Mouse (Mus musculus) ES-E14 (cell line): ENCODE results near the gene Cnksr3. TPM values are rescaled to one million over a fixed set of nuclear protein-coding genes. Genes with fewer than 3 reads are reported as not detected.

Source experiments
- DNase-seq: peaks from one replicate; pipeline ENCODE4 v3.0.0-alpha.2; 2013; ENCODE audit warnings: low read depth, low spot score
- H3K27ac ChIP-seq: 2 replicates; pipeline ENCODE4 v1.5.1; 2012; ENCODE audit warnings: low read depth, mild to moderate bottlenecking, low read length, moderate library complexity, mixed read lengths; ENCODE audit not compliant: poor library complexity, insufficient read depth, severe bottlenecking
- H3K36me3 ChIP-seq: 2 replicates; pipeline ENCODE4 v1.6.1; 2012; ENCODE audit warnings: mild to moderate bottlenecking, low read length, moderate library complexity, mixed read lengths; ENCODE audit not compliant: control insufficient read depth, poor library complexity, insufficient read depth, severe bottlenecking
- H3K4me1 ChIP-seq, 2 experiments: fragments of 150-350 bp in 1 of 2; sonication (generic) in 1 of 2; 2 replicates each; pipeline ENCODE4 v1.6.1; 2012; ENCODE audit warnings: low read length in 2 of 2, mild to moderate bottlenecking in 1 of 2, mixed read lengths in 1 of 2; ENCODE audit not compliant: control insufficient read depth in 2 of 2, insufficient read depth in 2 of 2, poor library complexity in 1 of 2
- H3K4me3 ChIP-seq, 2 experiments: fragments of 150-350 bp in 1 of 2; sonication (generic) in 1 of 2; 2 replicates each; pipeline ENCODE4 v1.5.1; 2012; ENCODE audit warnings: low read length in 2 of 2, low read depth in 1 of 2, mild to moderate bottlenecking in 1 of 2, mixed read lengths in 1 of 2; ENCODE audit not compliant: insufficient read depth in 1 of 2, poor library complexity in 1 of 2, severe bottlenecking in 1 of 2
- H3K9ac ChIP-seq: 2 replicates; pipeline ENCODE4 v1.6.1; 2012; ENCODE audit warnings: low read depth, mild to moderate bottlenecking, low read length, mixed read lengths; ENCODE audit not compliant: poor library complexity, insufficient read depth, severe bottlenecking
- H3K9me3 ChIP-seq: fragments of 150-350 bp; sonication (generic); 2 replicates; pipeline ENCODE4 v1.6.1; 2012; ENCODE audit warnings: low read depth, mild to moderate bottlenecking, low read length; ENCODE audit not compliant: control insufficient read depth, insufficient read depth
- CHD2 ChIP-seq: IDR thresholded peaks from 2 replicates; pipeline ENCODE4 v1.6.1; 2014; ENCODE audit warnings: mild to moderate bottlenecking, low read depth, low read length, inconsistent platforms
- HCFC1 ChIP-seq: IDR thresholded peaks from 2 replicates; pipeline ENCODE4 v1.6.1; 2012; ENCODE audit warnings: low read length, inconsistent platforms, borderline replicate concordance; ENCODE audit not compliant: insufficient read depth
- MAFK ChIP-seq: IDR thresholded peaks from 2 replicates; pipeline ENCODE4 v1.6.1; 2014; ENCODE audit warnings: mild to moderate bottlenecking, low read depth, low read length, inconsistent platforms; ENCODE audit not compliant: insufficient read depth
- ZC3H11A ChIP-seq: IDR thresholded peaks from 2 replicates; pipeline ENCODE4 v1.6.1; 2012; ENCODE audit warnings: low read depth, mild to moderate bottlenecking, inconsistent platforms, low read length, borderline replicate concordance
- ZNF384 ChIP-seq: IDR thresholded peaks from 2 replicates; pipeline ENCODE4 v1.6.1; 2012; ENCODE audit warnings: low read depth, low read length, inconsistent platforms
- in situ Hi-C, 2 experiments: fragments of 600-800 bp; cut with MboI; formaldehyde crosslinking; loops; one replicate each; pipeline ENCODE4 v1.15.1; 2025; ENCODE audit warnings: low sequenced_read_pairs in 2 of 2, inconsistent platforms in 1 of 2; ENCODE audit not compliant: unreplicated experiment in 2 of 2
- total RNA-seq: library from RNA; depleted of rRNA; stranded (reverse); fragments of 300-350 nt; gene quantifications from 2 replicates; pipeline ENCODE4 v1.2.3, GENCODE M21; 2012

Cnksr3 gene
- total RNA-seq, 1 experiment, result 5.4 TPM

GRCm38 (mm10) chr10:7191721-7192413 is 20.2 kb downstream of the Cnksr3 start:
- Histone ChIP-seq H3K4me3 (no peak overlapping the region), H3K27ac (no peak overlapping the region), H3K9ac (no peak overlapping the region), H3K9me3 (no peaks in the 10 kb centered on the region), H3K4me1 (peaks cover 3 to 21% of the 10 kb centered on the region in 2 experiments; a peak in 3 of 4 replicates), H3K36me3 (no peaks in the 10 kb centered on the region)
- in situ Hi-C loops, result no loop called here
- no peak for DNase-seq
- TF ChIP-seq HCFC1, result no peak
- no peak for TF ChIP-seq ZC3H11A
- no peak for TF ChIP-seq CHD2
- TF ChIP-seq ZNF384, result no peak
- no peak for TF ChIP-seq MAFK

GRCm38 (mm10) chr10:7189194-7189593 is 22.8 kb downstream of the Cnksr3 start:
- TF ChIP-seq CHD2 (no peak), HCFC1 (no peak), MAFK (no peak), ZNF384 (no peak), ZC3H11A (no peak)
- in situ Hi-C loops, result no loop called here
- Histone ChIP-seq H3K4me1 (peaks cover 3 to 10% of the 10 kb centered on the region in 2 experiments; a peak in 3 of 4 replicates), H3K36me3 (no peaks in the 10 kb centered on the region), H3K9me3 (no peaks in the 10 kb centered on the region), H3K4me3 (no peak overlapping the region), H3K9ac (no peak overlapping the region), H3K27ac (no peak overlapping the region)
- DNase-seq, result no peak

GRCm38 (mm10) chr10:7187881-7188280 is 24.2 kb downstream of the Cnksr3 start:
- no peak overlapping the region for H3K27ac ChIP-seq
- TF ChIP-seq ZC3H11A, result no peak
- no peak for TF ChIP-seq ZNF384
- no peak for TF ChIP-seq CHD2
- TF ChIP-seq MAFK, result no peak
- TF ChIP-seq HCFC1, result no peak
- no peaks in the 10 kb centered on the region for H3K36me3 ChIP-seq
- DNase-seq, result no peak
- in situ Hi-C loops, result no loop called here
- H3K4me3 ChIP-seq, result no peak overlapping the region
- no peak overlapping the region for H3K9ac ChIP-seq
- no peaks in the 10 kb centered on the region for H3K9me3 ChIP-seq
- peaks cover 3 to 10% of the 10 kb centered on the region in 2 experiments; a peak in 3 of 4 replicates for H3K4me1 ChIP-seq

- Histone ChIP-seq H3K4me3 (no peak overlapping the region), H3K9me3 (no peaks in the 10 kb centered on the region), H3K9ac (no peak overlapping the region), H3K4me1 (peaks cover 3 to 10% of the 10 kb centered on the region in 2 experiments; a peak in 3 of 4 replicates), H3K27ac (no peak overlapping the region), H3K36me3 (no peaks in the 10 kb centered on the region)
- TF ChIP-seq ZC3H11A (no peak), CHD2 (no peak), HCFC1 (no peak), MAFK (no peak), ZNF384 (no peak)
- DNase-seq, result no peak
- in situ Hi-C loops, result no loop called here
These were observed 25.0 kb downstream of the Cnksr3 start for GRCm38 (mm10) chr10:7186992-7187391.

GRCm38 (mm10) chr10:7186018-7186417 is 26.0 kb downstream of the Cnksr3 start:
- DNase-seq, result no peak
- Histone ChIP-seq H3K9ac (no peak overlapping the region), H3K36me3 (no peaks in the 10 kb centered on the region), H3K27ac (no peak overlapping the region), H3K4me3 (no peak overlapping the region), H3K9me3 (no peaks in the 10 kb centered on the region), H3K4me1 (peaks cover 3 to 10% of the 10 kb centered on the region in 2 experiments; a peak in 3 of 4 replicates)
- in situ Hi-C loops, result no loop called here
- no peak for TF ChIP-seq HCFC1
- TF ChIP-seq CHD2, result no peak
- no peak for TF ChIP-seq ZNF384
- no peak for TF ChIP-seq MAFK
- TF ChIP-seq ZC3H11A, result no peak
